Mouse (Mus musculus) heart, postnatal 0 days (tissue): ENCODE measurements around the gene Slitrk1. TPM values are rescaled to one million over a fixed set of nuclear protein-coding genes. Genes with fewer than 3 reads are reported as not detected.

Experiments used
- ATAC-seq: fragments of 200-750 bp; cut with Nextera tagmentation; 2 replicates; pipeline ENCODE4 v1.8.0; 2017; ENCODE audit warnings: low read depth, moderate number of reproducible peaks, moderate library complexity; ENCODE audit not compliant: insufficient read depth
- DNase-seq: peaks from one replicate; pipeline ENCODE4 v3.0.0-alpha.2; 2016; ENCODE audit warnings: low spot score
- H3K27ac ChIP-seq: fragments of 300-500 bp; sonication (generic); 2 replicates; pipeline ENCODE4 v1.5.1; 2014; ENCODE audit warnings: low read depth, mild to moderate bottlenecking
- H3K27me3 ChIP-seq: fragments of 300-500 bp; sonication (generic); 2 replicates; pipeline ENCODE4 v1.6.1; 2014; ENCODE audit warnings: low read length, mixed read lengths; ENCODE audit not compliant: control insufficient read depth, insufficient read depth
- H3K36me3 ChIP-seq: fragments of 300-500 bp; sonication (generic); replicated peaks from 2 replicates; pipeline ENCODE4 v1.6.1; 2014; ENCODE audit warnings: low read length, mixed read lengths; ENCODE audit not compliant: control insufficient read depth, insufficient read depth
- H3K4me1 ChIP-seq: fragments of 300-500 bp; sonication (generic); 2 replicates; pipeline ENCODE4 v1.6.1; 2014; ENCODE audit warnings: antibody characterized with exemption; ENCODE audit not compliant: control insufficient read depth, insufficient read depth
- H3K4me2 ChIP-seq: fragments of 300-500 bp; sonication (generic); 2 replicates; pipeline ENCODE4 v1.6.1; 2014; ENCODE audit warnings: low read depth, mild to moderate bottlenecking, low read length, moderate library complexity
- H3K4me3 ChIP-seq: fragments of 300-500 bp; sonication (generic); 2 replicates; pipeline ENCODE4 v1.5.1; 2014; ENCODE audit warnings: low read depth, low read length
- H3K9ac ChIP-seq: fragments of 300-500 bp; sonication (generic); replicated peaks from 2 replicates; pipeline ENCODE4 v1.6.1; 2014; ENCODE audit warnings: low read depth, low read length, mixed read lengths
- H3K9me3 ChIP-seq: fragments of 300-500 bp; sonication (generic); replicated peaks from 2 replicates; pipeline ENCODE4 v1.6.1; 2016; ENCODE audit warnings: low read length; ENCODE audit not compliant: control insufficient read depth
- CTCF ChIP-seq: IDR thresholded peaks from 2 replicates; pipeline ENCODE4 v1.5.1; 2016; ENCODE audit warnings: antibody characterized with exemption, control low read depth, low read depth
- EP300 ChIP-seq: IDR thresholded peaks from 2 replicates; pipeline ENCODE4 v1.6.1; 2016; ENCODE audit warnings: antibody characterized with exemption, low read depth
- WGBS: fragments of 180-500 bp; shearing (Covaris S2); extraction: QIAGEN DNeasy Blood & Tissue Kit; methylation state at CpG from one replicate; pipeline ENCODE4 v1.1.7; 2014; 5-methylcytosine and 5-hydroxymethylcytosine counted together
- polyA plus RNA-seq: library from polyadenylated mRNA; unstranded; fragments of >200 nt; fragmentation: Nextera tagmentation; extraction: Ambion mirVana; gene quantifications from 2 replicates; pipeline ENCODE4 v1.2.1, GENCODE M21; 2015
- total RNA-seq: library from RNA; depleted of rRNA; stranded (reverse); fragments of >200 nt; gene quantifications from 2 replicates; pipeline ENCODE4 v1.2.3, GENCODE M21; 2014; ENCODE audit warnings: low replicate concordance; rRNA removed

The Slitrk1 gene
- not detected in 2 replicates for total RNA-seq
- not detected in 2 replicates for polyA plus RNA-seq

DNA sequence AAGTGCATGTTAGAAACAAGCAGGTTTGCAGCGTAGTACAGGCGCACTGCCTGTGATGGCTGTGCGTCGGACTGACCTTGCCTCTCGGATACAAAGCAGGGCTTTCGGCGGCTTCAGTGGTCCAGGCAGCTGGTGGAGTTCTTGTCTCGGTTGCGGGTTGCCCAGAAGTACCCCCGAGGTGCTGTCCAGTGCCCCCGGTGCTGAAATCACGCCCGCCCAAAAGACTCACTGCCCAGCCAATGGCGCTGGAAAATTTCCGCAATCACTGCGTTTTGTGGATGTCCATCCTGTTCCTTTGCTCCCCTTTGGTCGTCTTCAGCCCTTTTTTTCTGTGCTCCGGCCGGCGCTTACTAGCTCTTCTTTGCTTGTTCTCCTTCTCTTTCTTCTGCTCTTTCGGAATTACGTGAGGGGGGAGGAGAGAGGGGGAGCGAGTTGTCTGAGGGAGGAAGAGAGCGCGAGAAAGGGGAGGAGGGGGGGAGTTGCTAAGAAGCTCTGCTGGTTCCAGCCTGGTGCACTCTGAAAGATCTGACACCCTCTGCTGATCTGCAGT lies at the start of gene Slitrk1:
Gene Slitrk1 (minus strand): TSS at position 445 of the 550 bp plus-strand sequence.
- Histone ChIP-seq H3K4me1 (0 out of 2 replicates have a peak, but pooled peaks cover 8% of the 10 kb centered on the region), H3K27me3 (peaks cover 35% of the 10 kb centered on the region), H3K9me3 (no peaks in the 10 kb centered on the region), H3K9ac (no peak within 1 kb of the TSS), H3K36me3 (no peaks in the 10 kb centered on the region), H3K4me3 (peak within 1 kb of the TSS; percentile 35), H3K4me2 (peak within 1 kb of the TSS; percentile 68), H3K27ac (no peak within 1 kb of the TSS)
- DNase-seq (peak; percentile 39), ATAC-seq (0 out of 2 replicates have a peak, but pooled peaks have one; percentile 60)
- 1% methylated on average over 24 of the region's 25 CpGs for WGBS
- TF ChIP-seq EP300 = no peak
- no peak for TF ChIP-seq CTCF

DNA sequence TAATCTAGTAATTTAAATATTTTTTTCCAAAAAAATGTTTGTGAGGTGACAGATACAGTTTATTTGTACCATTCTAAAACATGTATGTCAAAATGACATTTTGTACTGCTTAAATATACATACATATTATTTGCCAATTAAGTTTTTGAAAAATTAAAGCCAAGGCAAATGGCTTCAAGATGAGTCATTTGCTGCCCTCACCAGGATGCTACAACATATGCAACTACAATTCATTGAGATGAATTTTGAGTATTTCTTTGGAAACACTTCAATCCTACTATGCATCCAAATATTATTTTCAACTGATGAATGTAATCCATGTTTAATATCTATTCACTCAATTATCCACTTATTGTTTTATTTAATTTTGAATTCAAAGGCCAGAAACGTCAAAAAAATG lies 21.8 kb upstream of the Slitrk1 start:
- no peak overlapping the region for H3K9ac ChIP-seq
- no peak overlapping the region for H3K4me2 ChIP-seq
- H3K9me3 ChIP-seq = no peaks in the 10 kb centered on the region
- no peak overlapping the region for H3K4me3 ChIP-seq
- H3K4me1 ChIP-seq = no peaks in the 10 kb centered on the region
- DNase-seq = no peak
- ATAC-seq = no peak
- no peaks in the 10 kb centered on the region for H3K36me3 ChIP-seq
- 44% methylated on average over 1 of the region's 1 CpGs for WGBS
- TF ChIP-seq EP300 (no peak), CTCF (peak; percentile 12; the same call in 1 of the 2 replicates)
- H3K27me3 ChIP-seq = no peaks in the 10 kb centered on the region
- no peak overlapping the region for H3K27ac ChIP-seq

DNA sequence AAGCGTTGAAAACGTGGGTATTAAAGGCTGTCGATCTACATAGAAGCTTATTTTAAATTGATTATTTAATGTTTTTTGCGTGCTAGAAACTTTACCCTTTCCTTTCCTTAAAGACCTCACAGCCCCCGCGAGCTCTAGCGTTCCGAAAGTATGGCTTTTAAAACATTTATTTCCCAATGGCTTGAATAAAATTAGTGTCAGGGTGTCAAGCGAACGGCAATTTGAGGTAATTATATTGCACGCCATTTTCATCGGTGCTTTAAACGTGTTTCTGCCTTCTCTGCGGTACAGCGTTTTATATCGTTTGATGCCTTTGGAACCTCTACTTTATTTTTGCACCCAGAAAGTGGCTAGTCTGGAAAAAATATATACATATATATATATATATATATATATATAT lies 378 bp upstream of the Slitrk1 start:
- WGBS = 23% methylated on average over 16 of the region's 16 CpGs
- peak overlapping the region; percentile 68 for H3K4me2 ChIP-seq
- ATAC-seq = no peak
- peaks cover 35% of the 10 kb centered on the region for H3K27me3 ChIP-seq
- H3K9me3 ChIP-seq = no peaks in the 10 kb centered on the region
- H3K9ac ChIP-seq = no peak overlapping the region
- no peak for TF ChIP-seq EP300
- 0 out of 2 replicates have a peak, but pooled peaks cover 8% of the 10 kb centered on the region for H3K4me1 ChIP-seq
- H3K36me3 ChIP-seq = no peaks in the 10 kb centered on the region
- DNase-seq = no peak
- H3K27ac ChIP-seq = no peak overlapping the region
- peak overlapping the region; percentile 35; the same call in 1 of the 2 replicates for H3K4me3 ChIP-seq

DNA sequence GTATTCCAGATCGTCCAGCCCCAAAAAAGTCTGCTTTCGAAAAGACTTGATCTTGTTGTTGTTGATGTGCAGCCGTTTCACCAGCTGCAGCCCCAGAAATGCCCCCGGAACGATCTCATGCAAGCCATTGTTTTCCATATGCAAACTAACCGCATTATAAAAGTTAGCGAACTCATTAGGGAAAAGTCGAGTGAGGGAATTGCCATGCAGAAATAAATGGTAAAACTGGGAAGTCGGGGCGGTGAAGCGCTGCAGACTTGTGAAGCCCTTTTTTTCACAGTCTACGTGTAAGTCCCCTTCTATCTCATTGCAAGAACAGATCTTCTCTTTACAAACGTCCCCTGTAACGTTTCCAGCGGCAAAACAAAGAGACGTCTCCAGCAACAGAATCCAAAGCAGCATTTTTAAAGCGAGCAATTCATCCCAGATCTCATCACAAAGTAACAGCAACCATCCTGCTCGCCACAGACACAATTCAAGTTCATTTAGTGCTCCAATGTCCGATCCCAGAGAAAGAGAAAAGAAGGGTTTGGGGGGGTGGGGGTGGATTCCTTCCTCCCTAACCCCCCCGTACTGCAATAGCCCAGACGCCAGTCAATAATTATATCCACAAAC lies 975 bp downstream of the Slitrk1 start:
- Histone ChIP-seq H3K4me3 (peak overlapping the region; percentile 35), H3K9ac (no peak overlapping the region), H3K27ac (no peak overlapping the region), H3K4me2 (peak overlapping the region; percentile 68), H3K9me3 (no peaks in the 10 kb centered on the region), H3K27me3 (peaks cover 35% of the 10 kb centered on the region), H3K4me1 (0 out of 2 replicates have a peak, but pooled peaks cover 8% of the 10 kb centered on the region), H3K36me3 (no peaks in the 10 kb centered on the region)
- DNase-seq = no peak
- WGBS = 3% methylated on average over 21 of the region's 21 CpGs
- TF ChIP-seq EP300 (no peak), CTCF (no peak)
- ATAC-seq = no peak

DNA sequence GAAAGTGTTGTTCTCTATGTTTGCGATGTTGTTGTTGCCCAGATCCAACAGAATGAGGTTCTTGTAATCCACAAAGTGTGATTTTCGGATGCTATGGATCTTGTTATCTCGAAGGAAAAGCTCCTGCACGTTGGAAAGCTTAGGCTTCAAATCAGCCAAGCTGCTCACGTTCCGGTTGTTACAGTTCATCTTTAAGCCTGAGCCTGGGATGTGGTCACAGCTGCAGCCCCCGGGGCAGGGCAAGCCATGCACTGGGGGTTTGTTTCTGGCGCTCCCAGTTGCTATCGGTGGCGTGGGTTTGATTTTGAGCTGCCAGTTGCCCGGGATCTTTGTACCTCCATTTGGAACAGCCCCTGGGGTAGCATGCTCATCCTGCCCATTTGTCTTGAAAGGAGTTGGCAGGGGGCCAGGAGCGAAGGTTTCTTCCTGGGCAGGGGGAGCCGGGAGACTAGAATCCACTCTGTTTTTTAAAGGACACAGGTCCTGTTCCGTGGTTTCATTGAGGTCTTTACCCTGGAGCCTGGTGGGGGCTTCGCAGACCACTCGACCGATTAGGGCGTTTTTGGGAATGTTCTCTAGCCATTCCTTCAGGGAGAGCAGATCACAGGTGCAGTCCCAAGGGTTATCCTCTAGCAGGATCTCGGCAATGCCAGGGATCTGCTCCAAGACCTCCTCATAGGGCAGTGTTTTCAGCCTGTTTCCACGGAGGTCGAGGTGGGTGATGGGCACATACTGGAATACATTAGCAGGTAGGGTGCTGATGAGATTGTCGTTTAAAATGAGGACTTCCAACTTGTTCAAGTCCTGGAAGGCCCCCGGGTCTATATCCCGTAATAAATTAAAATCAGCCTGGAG lies 1.7 kb downstream of the Slitrk1 start:
- H3K9ac ChIP-seq = no peak overlapping the region
- H3K9me3 ChIP-seq = no peaks in the 10 kb centered on the region
- H3K4me2 ChIP-seq = peak overlapping the region; percentile 68
- H3K4me1 ChIP-seq = 0 out of 2 replicates have a peak, but pooled peaks cover 8% of the 10 kb centered on the region
- ATAC-seq = no peak
- H3K36me3 ChIP-seq = no peaks in the 10 kb centered on the region
- no peak for DNase-seq
- H3K27ac ChIP-seq = no peak overlapping the region
- 7% methylated on average over 24 of the region's 24 CpGs for WGBS
- no peak for TF ChIP-seq EP300
- no peak for TF ChIP-seq CTCF
- H3K4me3 ChIP-seq = peak overlapping the region; percentile 35
- peaks cover 35% of the 10 kb centered on the region for H3K27me3 ChIP-seq
